Mouse (Mus musculus) forebrain, embryonic 11.5 days (tissue): ENCODE measurements at regions not wholly inside any gene's neighbourhood (a gene's known extent, or its start where the extent isn't known, plus 50 kb on each side); places are given as distances from the start of the nearest gene placed in this dataset.
"Not testable (repeated sequence)": the region's sequence is repeated elsewhere in the genome, so short reads cannot be mapped to it uniquely, and the experiment has no call there.

ENCODE experiments used
- ATAC-seq: fragments of 200-750 bp; cut with Nextera tagmentation; replicated peaks from 2 replicates; pipeline ENCODE4 v1.8.0; 2017; ENCODE audit warnings: moderate TSS enrichment; ENCODE audit not compliant: low FRiP score
- DNase-seq: peaks from one replicate; pipeline ENCODE4 v3.0.0-alpha.2; 2017; ENCODE audit warnings: low spot score
- H3K27ac ChIP-seq: fragments of 300-500 bp; sonication (generic); 2 replicates; pipeline ENCODE4 v1.5.1; 2014; ENCODE audit warnings: low read depth, low read length
- H3K27me3 ChIP-seq: fragments of 300-500 bp; sonication (generic); 2 replicates; pipeline ENCODE4 v1.6.1; 2014; ENCODE audit warnings: mild to moderate bottlenecking, low read length, mixed read lengths; ENCODE audit not compliant: control insufficient read depth, insufficient read depth
- H3K36me3 ChIP-seq: fragments of 300-500 bp; sonication (generic); 2 replicates; pipeline ENCODE4 v1.6.1; 2014; ENCODE audit warnings: mild to moderate bottlenecking, low read length, moderate library complexity, mixed read lengths; ENCODE audit not compliant: control insufficient read depth, insufficient read depth
- H3K4me1 ChIP-seq: fragments of 300-500 bp; sonication (generic); replicated peaks from 2 replicates; pipeline ENCODE4 v1.6.1; 2014; ENCODE audit warnings: low read length, mixed read lengths; ENCODE audit not compliant: control insufficient read depth, insufficient read depth
- H3K4me2 ChIP-seq: fragments of 300-500 bp; sonication (generic); 2 replicates; pipeline ENCODE4 v1.6.1; 2014; ENCODE audit warnings: low read depth, mild to moderate bottlenecking, low read length, moderate library complexity, mixed read lengths; ENCODE audit not compliant: severe bottlenecking
- H3K4me3 ChIP-seq: fragments of 300-500 bp; sonication (generic); 2 replicates; pipeline ENCODE4 v1.5.1; 2014; ENCODE audit warnings: low read depth, low read length
- H3K9ac ChIP-seq: fragments of 300-500 bp; sonication (generic); 2 replicates; pipeline ENCODE4 v1.6.1; 2014; ENCODE audit warnings: low read length
- H3K9me3 ChIP-seq: fragments of 300-500 bp; sonication (generic); 2 replicates; pipeline ENCODE4 v1.6.1; 2016; ENCODE audit warnings: low read length, mixed read lengths; ENCODE audit not compliant: control insufficient read depth
- WGBS: fragments of 180-500 bp; shearing (Covaris S2); extraction: QIAGEN DNeasy Blood & Tissue Kit; methylation state at CpG from one replicate; pipeline ENCODE4 v1.1.7; 2014; 5-methylcytosine and 5-hydroxymethylcytosine counted together

DNA sequence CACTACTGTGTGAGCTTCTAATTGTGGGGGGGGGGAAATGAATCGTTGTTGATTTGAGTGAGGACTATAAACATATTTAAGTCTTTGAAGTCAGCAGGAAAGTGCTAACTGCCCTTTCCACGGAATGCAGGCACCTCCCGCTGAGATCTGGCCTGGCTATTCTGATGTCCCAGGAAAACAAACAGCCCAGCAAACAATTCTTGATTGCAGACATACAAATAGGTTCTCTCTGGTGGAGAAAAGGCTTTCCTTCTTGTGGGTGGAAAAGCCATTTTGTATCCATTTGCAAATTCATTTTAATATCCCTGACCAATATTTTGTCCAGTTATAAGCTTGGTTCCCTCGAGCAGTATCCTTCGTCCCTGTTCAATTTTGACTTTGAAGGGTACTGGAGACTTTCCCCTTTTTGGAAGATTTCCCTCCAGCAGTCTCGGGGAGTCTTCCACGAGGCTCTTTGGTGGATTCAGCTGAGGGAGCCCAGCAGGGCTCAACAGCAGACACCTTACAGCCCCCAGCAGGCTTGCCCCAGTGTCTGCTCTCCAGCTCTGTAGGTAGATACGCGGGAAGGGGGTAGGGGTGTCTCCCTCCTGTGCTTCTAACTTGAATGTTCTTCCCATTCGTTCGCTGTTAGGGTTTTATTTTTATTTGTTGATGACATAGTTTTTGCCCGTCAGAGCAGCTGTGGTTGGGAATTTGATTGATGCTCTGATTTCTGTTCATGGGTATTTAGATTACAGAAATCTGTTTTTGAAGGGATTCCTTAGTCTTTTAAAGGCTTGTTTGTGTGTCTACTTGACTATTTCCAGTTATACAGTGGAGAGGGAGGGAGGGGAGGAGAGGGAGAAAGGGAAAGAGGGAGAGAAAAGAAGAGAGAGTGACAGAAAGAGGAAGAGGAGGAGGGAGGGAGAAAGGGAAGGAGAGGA lies 64.9 kb upstream of the Cpm start:
- no peak overlapping the region for H3K27ac ChIP-seq

DNA sequence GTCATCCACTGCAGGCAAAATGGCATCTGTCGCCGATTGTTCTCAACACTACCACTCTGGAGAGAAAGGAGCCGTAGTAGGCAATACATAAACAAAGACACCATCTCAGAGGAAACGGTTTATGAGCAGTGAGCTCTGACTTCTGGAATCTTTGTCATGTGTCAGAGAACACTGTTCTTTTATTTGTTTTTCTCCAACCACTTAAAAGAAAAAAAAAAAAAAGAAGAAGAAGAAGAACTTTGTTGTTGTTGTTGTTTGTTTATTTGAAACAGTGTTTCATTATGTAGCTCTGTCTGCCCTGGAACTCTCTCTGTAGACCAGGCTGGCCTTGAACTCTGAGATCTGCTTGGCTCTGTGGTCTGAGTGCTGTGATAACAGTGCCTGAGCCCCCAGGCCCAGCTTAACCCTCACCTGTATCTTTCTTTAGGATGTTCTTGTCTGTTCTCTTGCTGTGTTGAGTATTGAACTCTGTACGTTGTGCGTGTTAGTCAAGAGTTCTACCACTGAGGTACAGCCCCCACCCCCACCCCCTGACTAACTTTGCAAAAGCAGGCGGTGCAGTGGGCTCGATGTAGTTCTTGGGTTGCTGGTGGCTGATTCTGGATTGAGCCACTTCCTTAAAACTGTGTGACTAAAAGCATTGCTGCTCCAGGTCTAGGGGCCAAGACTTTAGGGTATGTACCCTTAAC lies 65.7 kb upstream of the Cpm start:
- ATAC-seq: no peak
- Histone ChIP-seq H3K27me3 (no peaks in the 10 kb centered on the region), H3K9ac (no peak overlapping the region), H3K27ac (no peak overlapping the region), H3K4me1 (no peaks in the 10 kb centered on the region), H3K4me2 (no peak overlapping the region), H3K36me3 (no peaks in the 10 kb centered on the region), H3K9me3 (no peaks in the 10 kb centered on the region; the same call in 1 of the 2 replicates), H3K4me3 (no peak overlapping the region)
- no peak for DNase-seq
- 79% methylated on average over 8 of the region's 8 CpGs for whole genome bisulfite sequencing

More for the DNA sequence above, 64.9 kb upstream of the Cpm start:
- Histone ChIP-seq H3K9ac (no peak overlapping the region), H3K4me3 (no peak overlapping the region), H3K4me2 (no peak overlapping the region), H3K27me3 (no peaks in the 10 kb centered on the region), H3K36me3 (no peaks in the 10 kb centered on the region), H3K4me1 (no peaks in the 10 kb centered on the region), H3K9me3 (no peaks in the 10 kb centered on the region; the same call in 1 of the 2 replicates)
- 43% methylated on average over 12 of the region's 12 CpGs for WGBS
- DNase-seq (no peak), ATAC-seq (no peak)

DNA sequence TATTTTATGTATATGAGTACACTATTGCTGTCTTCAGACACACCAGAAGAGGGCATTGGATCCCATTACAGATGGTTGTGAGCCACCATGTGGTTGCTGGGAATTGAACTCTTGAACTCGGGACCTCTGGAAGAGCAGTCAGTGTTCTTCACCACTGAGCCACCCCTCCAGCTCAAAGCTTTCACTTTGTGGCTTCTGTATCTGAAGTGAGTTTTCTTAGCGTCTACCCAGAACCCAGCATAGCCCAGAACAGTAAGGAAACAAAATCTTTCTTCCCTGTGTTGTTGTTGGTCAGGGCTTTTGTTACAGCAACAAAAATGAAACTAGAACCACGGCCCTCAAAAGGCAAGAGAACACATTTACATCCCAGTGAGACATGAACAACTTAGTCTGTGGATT lies 66.5 kb upstream of the Cpm start:
- H3K9me3 ChIP-seq, ATAC-seq, DNase-seq, H3K27ac ChIP-seq, H3K36me3 ChIP-seq, H3K4me3 ChIP-seq, H3K4me2 ChIP-seq, H3K4me1 ChIP-seq, H3K9ac ChIP-seq, H3K27me3 ChIP-seq: not testable (repeated sequence)
- 87% methylated on average over 3 of the region's 3 CpGs for WGBS

DNA sequence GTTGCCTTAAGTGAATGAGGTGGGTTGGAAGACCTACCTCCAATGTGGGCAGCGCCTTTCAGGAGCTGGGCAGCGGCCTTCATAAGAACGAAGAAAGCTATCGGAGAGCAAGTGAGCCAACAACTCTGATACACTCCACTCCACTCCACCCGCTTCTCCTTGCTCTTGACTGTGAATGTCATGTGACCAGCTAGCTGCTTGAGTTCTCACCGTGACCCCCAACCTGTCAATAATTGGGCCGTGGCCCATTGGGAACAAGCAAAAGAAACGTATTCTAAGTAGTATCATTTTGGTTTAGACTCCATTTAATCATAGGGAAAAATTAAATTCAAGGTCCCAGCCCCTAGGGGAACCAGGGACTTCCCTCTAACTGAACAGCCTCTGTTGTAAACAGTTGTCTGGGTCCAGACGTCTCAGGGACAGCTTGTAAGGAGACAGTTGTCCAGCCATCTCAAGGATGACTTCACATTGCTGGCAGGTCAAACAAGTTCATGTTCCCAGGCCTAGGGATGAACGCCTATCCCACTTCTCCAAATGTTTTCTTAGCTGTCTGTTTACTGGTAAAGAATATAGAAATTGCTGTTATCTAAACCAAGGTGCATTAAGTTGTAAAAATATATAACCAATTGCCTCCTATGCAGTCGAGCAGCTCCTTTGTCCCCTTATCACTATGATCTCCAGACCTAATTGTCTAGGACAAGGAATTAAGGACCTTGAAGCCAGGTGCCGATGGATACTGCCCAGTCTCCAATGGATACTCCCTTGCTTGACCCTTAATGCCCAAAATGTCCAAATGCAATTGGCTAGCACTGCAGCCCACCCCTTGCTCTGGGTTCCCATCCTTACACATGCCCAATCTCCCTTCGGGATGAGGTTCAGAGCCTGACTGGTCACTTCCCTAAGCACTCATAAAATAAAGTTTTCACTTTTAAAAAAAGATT lies 67.1 kb upstream of the Cpm start:
- Histone ChIP-seq H3K36me3 (no peaks in the 10 kb centered on the region), H3K27me3 (no peaks in the 10 kb centered on the region), H3K4me3 (no peak overlapping the region), H3K9ac (no peak overlapping the region), H3K4me1 (no peaks in the 10 kb centered on the region), H3K4me2 (no peak overlapping the region), H3K9me3 (no peaks in the 10 kb centered on the region; the same call in 1 of the 2 replicates), H3K27ac (no peak overlapping the region)
- DNase-seq: no peak
- 91% methylated on average over 13 of the region's 13 CpGs for WGBS
- ATAC-seq: no peak

DNA sequence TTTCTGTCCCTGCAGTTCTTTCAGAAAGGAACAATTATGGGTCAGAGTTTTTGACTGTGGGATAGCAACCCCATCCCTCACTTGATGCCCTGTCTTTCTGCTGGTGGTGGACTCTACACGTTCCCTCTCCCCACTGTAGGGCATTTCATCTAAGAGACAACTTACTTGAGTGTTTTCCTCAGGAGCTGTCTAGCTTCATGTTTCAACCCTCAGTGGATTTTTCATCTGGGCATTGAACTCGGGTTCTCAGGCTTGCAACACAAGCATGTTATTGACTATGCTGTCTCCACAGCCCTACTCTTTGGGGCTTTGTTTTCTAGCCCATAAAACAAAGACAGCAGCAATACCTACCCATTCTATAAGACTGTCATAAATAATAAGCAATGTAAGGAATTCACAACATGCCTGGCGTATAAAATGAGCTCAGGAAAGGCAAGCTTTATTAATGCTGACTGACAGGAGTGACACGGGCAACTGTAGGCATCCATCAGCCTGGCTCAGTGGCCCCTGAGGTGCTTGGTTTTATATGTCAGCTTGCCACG lies 68.0 kb upstream of the Cpm start:
- no peaks in the 10 kb centered on the region for H3K27me3 ChIP-seq
- H3K4me3 ChIP-seq: no peak overlapping the region
- ATAC-seq (no peak), DNase-seq (no peak)
- H3K27ac ChIP-seq: no peak overlapping the region
- no peak overlapping the region for H3K4me2 ChIP-seq
- H3K4me1 ChIP-seq: no peaks in the 10 kb centered on the region
- no peaks in the 10 kb centered on the region; the same call in 1 of the 2 replicates for H3K9me3 ChIP-seq
- WGBS: 80% methylated on average over 5 of the region's 5 CpGs
- no peak overlapping the region for H3K9ac ChIP-seq
- H3K36me3 ChIP-seq: no peaks in the 10 kb centered on the region

DNA sequence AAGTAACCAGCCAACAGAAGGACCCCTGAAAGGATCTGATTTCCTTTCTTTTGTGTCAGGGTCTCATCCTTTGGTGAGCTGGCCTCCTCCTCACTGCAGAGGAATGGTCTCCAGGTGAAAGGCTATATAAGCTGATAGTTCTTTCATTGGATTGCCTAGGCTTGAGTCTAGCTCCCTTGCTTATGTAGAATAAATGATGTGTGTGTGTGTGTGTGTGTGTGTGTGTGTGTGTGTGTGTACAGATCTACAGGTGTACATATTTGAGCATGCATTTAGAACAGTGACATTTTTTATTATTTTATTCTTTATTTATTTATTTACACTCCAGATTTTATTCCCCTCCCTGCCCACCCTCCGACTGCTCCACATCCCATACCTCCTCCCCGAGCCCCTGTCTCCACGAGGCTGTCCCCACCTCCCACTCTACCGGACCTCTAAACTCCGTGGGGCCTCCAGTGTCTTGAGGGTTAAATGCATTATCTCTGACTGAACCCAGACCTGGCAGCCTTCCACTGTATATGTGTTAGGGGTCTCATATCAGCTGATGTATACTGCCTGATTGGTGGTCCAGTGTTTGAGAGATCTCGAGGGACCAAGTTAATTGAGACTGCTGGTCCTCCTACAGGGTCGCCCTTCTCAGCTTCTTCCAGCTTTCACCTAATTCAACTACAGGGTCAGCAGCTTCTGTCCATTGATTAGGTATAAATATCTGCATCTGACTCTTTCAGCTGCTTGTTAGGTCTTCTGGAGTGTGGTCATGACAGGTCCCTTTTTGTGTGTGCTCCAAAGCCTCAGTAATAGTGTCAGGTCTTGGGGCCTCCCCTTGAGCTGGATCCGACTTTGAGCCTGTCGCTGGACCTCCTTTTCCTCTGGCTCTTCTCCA lies 68.7 kb upstream of the Cpm start:
- Histone ChIP-seq H3K4me2 (no peak overlapping the region), H3K27me3 (no peaks in the 10 kb centered on the region), H3K9ac (no peak overlapping the region), H3K4me3 (no peak overlapping the region), H3K9me3 (no peaks in the 10 kb centered on the region), H3K36me3 (no peaks in the 10 kb centered on the region), H3K27ac (no peak overlapping the region), H3K4me1 (no peaks in the 10 kb centered on the region)
- 89% methylated on average over 9 of the region's 9 CpGs for WGBS
- ATAC-seq (no peak), DNase-seq (no peak)

DNA sequence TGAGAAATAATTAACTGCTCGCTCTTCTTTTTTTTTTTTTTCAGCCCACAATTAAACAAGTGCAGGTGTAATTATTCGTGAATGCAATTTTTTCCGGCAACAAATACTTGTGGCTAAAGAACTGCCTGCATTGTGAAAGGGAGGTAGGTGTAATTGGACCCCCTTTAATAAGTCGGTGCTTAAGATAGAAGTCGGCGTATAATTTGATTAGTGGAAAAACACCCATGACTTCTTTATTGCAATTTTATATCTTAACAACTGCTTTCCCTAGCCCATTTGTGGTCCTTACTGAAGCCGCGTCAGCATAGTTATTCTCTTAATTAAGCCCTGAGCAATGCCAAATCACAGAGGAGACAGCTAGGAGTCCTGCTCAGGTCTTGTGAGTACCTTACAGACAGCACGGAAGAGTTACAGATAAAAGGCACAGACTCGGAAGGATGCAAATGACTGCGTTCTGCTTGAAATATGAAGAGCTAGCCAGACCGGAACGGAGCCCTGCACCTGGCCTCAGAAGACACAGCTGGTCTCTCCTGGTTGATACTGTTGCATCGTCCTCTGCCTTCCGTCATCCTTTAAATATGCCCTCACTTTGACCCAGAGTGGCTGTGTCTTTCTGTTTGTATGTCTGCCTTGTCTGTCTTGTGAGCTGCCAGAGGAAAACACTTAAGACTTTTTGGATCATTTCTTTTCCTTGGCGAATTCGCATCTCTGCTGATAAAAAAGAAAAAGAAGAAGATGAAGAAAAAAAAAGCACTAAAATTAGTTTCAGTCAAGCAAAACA lies 69.5 kb upstream of the Cpm start:
- H3K4me1 ChIP-seq: no peaks in the 10 kb centered on the region
- no peak overlapping the region for H3K9ac ChIP-seq
- H3K4me2 ChIP-seq: no peak overlapping the region
- no peaks in the 10 kb centered on the region for H3K36me3 ChIP-seq
- H3K4me3 ChIP-seq: no peak overlapping the region
- DNase-seq (no peak), ATAC-seq (no peak)
- no peak overlapping the region for H3K27ac ChIP-seq
- H3K27me3 ChIP-seq: no peaks in the 10 kb centered on the region
- WGBS: 75% methylated on average over 17 of the region's 17 CpGs
- no peaks in the 10 kb centered on the region for H3K9me3 ChIP-seq
